Mouse (Mus musculus) midbrain, embryonic 10.5 days (tissue): ENCODE data around the gene Olfr20. TPM values are rescaled to one million over a fixed set of nuclear protein-coding genes. Genes with fewer than 3 reads are reported as not detected.

Source experiments
- DNase-seq: peaks from one replicate; pipeline ENCODE4 v3.0.0-alpha.2; 2017; ENCODE audit warnings: low spot score
- H3K27ac ChIP-seq: fragments of 300-500 bp; sonication (generic); replicated peaks from 2 replicates; pipeline ENCODE4 v1.5.1; 2016; ENCODE audit warnings: mild to moderate bottlenecking
- H3K27me3 ChIP-seq: fragments of 300-500 bp; sonication (generic); 2 replicates; pipeline ENCODE4 v1.6.1; 2016; ENCODE audit warnings: low read depth, mild to moderate bottlenecking; ENCODE audit not compliant: poor library complexity, severe bottlenecking
- H3K36me3 ChIP-seq: fragments of 300-500 bp; sonication (generic); 2 replicates; pipeline ENCODE4 v1.6.1; 2016; ENCODE audit warnings: mild to moderate bottlenecking, moderate library complexity
- H3K4me1 ChIP-seq: fragments of 300-500 bp; sonication (generic); 2 replicates; pipeline ENCODE4 v1.6.1; 2016
- H3K4me3 ChIP-seq: fragments of 300-500 bp; sonication (generic); 2 replicates; pipeline ENCODE4 v1.5.1; 2016; ENCODE audit warnings: mild to moderate bottlenecking, moderate library complexity
- H3K9me3 ChIP-seq: fragments of 300-500 bp; sonication (generic); replicated peaks from 2 replicates; pipeline ENCODE4 v1.6.1; 2016; ENCODE audit warnings: mild to moderate bottlenecking
- polyA plus RNA-seq: library from polyadenylated mRNA; unstranded; fragments of >200 nt; fragmentation: Nextera tagmentation; extraction: Ambion mirVana; gene quantifications from 2 replicates; pipeline ENCODE4 v1.2.1, GENCODE M21; 2016

Gene Olfr20
- polyA plus RNA-seq, 1 experiment from 2014 or later, result not detected

- Histone ChIP-seq H3K36me3 (no peaks in the 10 kb centered on the region), H3K9me3 (no peaks in the 10 kb centered on the region), H3K27ac (no peak within 1 kb of the TSS), H3K4me1 (no peaks in the 10 kb centered on the region), H3K27me3 (no peaks in the 10 kb centered on the region), H3K4me3 (no peak within 1 kb of the TSS)
- DNase-seq, result no peak
Measured at GRCm38 (mm10) chr11:73399514-73399913, 48.9 kb downstream of the Olfr20 start, which contains the start of gene Olfr1. TSS of gene Olfr1 (minus strand) at chr11:73399614.

Other genes with a start within 250 kb of the Olfr20 start
- gene Haspin, start 212.5 kb upstream of the Olfr20 start, polyA plus RNA-seq, result 22.4 and 24.5 TPM in 2 replicates
- gene P2rx5, start 190.4 kb upstream of the Olfr20 start, polyA plus RNA-seq, result 0.21 and 0.29 TPM in 2 replicates
- gene Emc6, start 173.7 kb upstream of the Olfr20 start, polyA plus RNA-seq, result 132 and 137 TPM in 2 replicates
- gene Tax1bp3, start 173.7 kb upstream of the Olfr20 start, polyA plus RNA-seq, result 175 and 199 TPM in 2 replicates
- gene Ctns, start 151.7 kb upstream of the Olfr20 start, polyA plus RNA-seq, result 15.1 and 17.2 TPM in 2 replicates
- gene Shpk, start 151.3 kb upstream of the Olfr20 start, polyA plus RNA-seq, result 0.97 and 1.0 TPM in 2 replicates
- gene Trpv1, start 116.5 kb upstream of the Olfr20 start, polyA plus RNA-seq, result not detected in 2 replicates
- not detected in 2 replicates for gene Trpv3, start 83.4 kb upstream of the Olfr20 start, polyA plus RNA-seq
- gene Aspa, start 21.2 kb upstream of the Olfr20 start, polyA plus RNA-seq, result 0.17 TPM in 1 of 2 replicates, not detected in the other
- gene Gm49340, start 21.0 kb upstream of the Olfr20 start, polyA plus RNA-seq, result not detected in 2 replicates
- not detected in 2 replicates for gene Spata22, start 21.0 kb upstream of the Olfr20 start, polyA plus RNA-seq
- not detected in 2 replicates for gene Olfr376, start 20.5 kb downstream of the Olfr20 start, polyA plus RNA-seq
- gene Olfr1, start 48.8 kb downstream of the Olfr20 start, polyA plus RNA-seq, result not detected in 2 replicates
- not detected in 2 replicates for gene Olfr378, start 77.7 kb downstream of the Olfr20 start, polyA plus RNA-seq
- not detected in 2 replicates for gene Olfr380, start 106.7 kb downstream of the Olfr20 start, polyA plus RNA-seq
- gene Olfr381, start 140.8 kb downstream of the Olfr20 start, polyA plus RNA-seq, result not detected in 2 replicates
- not detected in 2 replicates for gene Olfr382, start 166.4 kb downstream of the Olfr20 start, polyA plus RNA-seq
- gene Olfr385, start 242.2 kb downstream of the Olfr20 start, polyA plus RNA-seq, result not detected in 2 replicates
- not detected in 2 replicates for gene Olfr384, start 247.8 kb downstream of the Olfr20 start, polyA plus RNA-seq